12 mouse cellular contexts compared by ENCODE assay signal in genomic region chr3:121345643-121346000, GRCm38 (mm10). TPM values are rescaled to one million over a fixed set of nuclear protein-coding genes. Genes with fewer than 3 reads are reported as not detected.
DNase-seq lines count a peak whose midpoint lies in the region; ATAC-seq and TF ChIP-seq lines count a peak whose summit lies in the region.
"Had no signal": no experiment of that assay in that cellular context is flagged by ENCODE, and none has a peak within 500 bp of the region (broad histone marks: within the 10 kb centered on the region; RNA-seq: fewer than 3 reads in every experiment).

No protein-coding gene starts in this region.

- no peak overlapping the region for H3K9ac ChIP-seq in heart, embryonic 15.5 days
- H3K9ac ChIP-seq in stomach, postnatal 0 days (ENCODE audit: low read length): no peak overlapping the region
- H3K9ac ChIP-seq in hindbrain, embryonic 14.5 days: no peak overlapping the region
- H3K9ac ChIP-seq: limb, embryonic 15.5 days had no signal

- no peak for DNase-seq in heart, postnatal 36 days
- DNase-seq in spleen, adult 2 months (ENCODE audit: low read depth in 1 of 2, low spot score in 2 of 2): no peak
- no peak for DNase-seq in spleen, postnatal 36 days (ENCODE audit: low spot score in 2 of 2)
- no peak for DNase-seq in limb, embryonic 10.5 days (ENCODE audit: low spot score)
- DNase-seq in stomach, postnatal 0 days (ENCODE audit: low spot score): no peak
- no peak for DNase-seq in adrenal gland, adult (ENCODE audit: inconsistent age in 2 of 2, low spot score in 1 of 2)
- no peak for DNase-seq in hindbrain, embryonic 14.5 days (ENCODE audit: low spot score)
- DNase-seq: adrenal gland, postnatal 10 days; cerebellum, adult 9-10 months; gastrocnemius, postnatal 14 days had no signal

- H3K36me3 ChIP-seq in heart, embryonic 15.5 days: no peaks in the 10 kb centered on the region
- H3K36me3 ChIP-seq in spleen, adult 2 months (ENCODE audit: control insufficient read depth, insufficient read depth, low read length): no peaks in the 10 kb centered on the region
- H3K36me3 ChIP-seq in limb, embryonic 10.5 days: no peaks in the 10 kb centered on the region
- no peaks in the 10 kb centered on the region for H3K36me3 ChIP-seq in stomach, postnatal 0 days (ENCODE audit: control insufficient read depth, insufficient read depth, low read length)
- no peaks in the 10 kb centered on the region for H3K36me3 ChIP-seq in hindbrain, embryonic 14.5 days (replicated peaks; ENCODE audit: control insufficient read depth, insufficient read depth)
- H3K36me3 ChIP-seq: limb, embryonic 15.5 days had no signal

- peak overlapping the region; percentile 24; the same call in 1 of the 2 replicates for H3K27ac ChIP-seq in heart, embryonic 15.5 days
- peak overlapping the region; percentile 80; the same call in 1 of the 2 replicates for H3K27ac ChIP-seq in spleen, adult 2 months (ENCODE audit: insufficient read depth, low read length)
- H3K27ac ChIP-seq in limb, embryonic 10.5 days: peak overlapping the region; percentile 63
- H3K27ac ChIP-seq in stomach, postnatal 0 days (replicated peaks): peak overlapping the region; percentile 25; the same call in 1 of the 2 replicates
- H3K27ac ChIP-seq in hindbrain, embryonic 14.5 days: no peak overlapping the region
- H3K27ac ChIP-seq: limb, embryonic 15.5 days had no signal

- WGBS in heart, embryonic 15.5 days: 68% methylated on average over 6 of the region's 6 CpGs
- WGBS in spleen, adult 2 months: 54% methylated on average over 6 of the region's 6 CpGs
- WGBS in limb, embryonic 10.5 days: 51% methylated on average over 6 of the region's 6 CpGs
- 36% methylated on average over 6 of the region's 6 CpGs for WGBS in stomach, postnatal 0 days
- 49% methylated on average over 6 of the region's 6 CpGs for WGBS in hindbrain, embryonic 14.5 days

- H3K9me3 ChIP-seq in heart, embryonic 15.5 days (replicated peaks): no peaks in the 10 kb centered on the region
- H3K9me3 ChIP-seq in limb, embryonic 10.5 days (replicated peaks): no peaks in the 10 kb centered on the region; the same call in 1 of the 2 replicates
- no peaks in the 10 kb centered on the region for H3K9me3 ChIP-seq in stomach, postnatal 0 days (ENCODE audit: control insufficient read depth, low read length)
- H3K9me3 ChIP-seq in hindbrain, embryonic 14.5 days (ENCODE audit: control insufficient read depth, low read length): no peaks in the 10 kb centered on the region
- H3K9me3 ChIP-seq: limb, embryonic 15.5 days had no signal

- no peak for TF ChIP-seq CTCF in spleen, adult 2 months (IDR thresholded peaks at IDR 0.05; ENCODE audit: extremely low read depth, insufficient read depth, insufficient read length, insufficient replicate concordance)
- TF ChIP-seq CTCF in stomach, postnatal 0 days (IDR thresholded peaks at IDR 0.05; ENCODE audit: low read depth): no peak

- no peak overlapping the region for H3K4me2 ChIP-seq in heart, embryonic 15.5 days
- no peak overlapping the region for H3K4me2 ChIP-seq in stomach, postnatal 0 days (replicated peaks; ENCODE audit: low read depth)
- H3K4me2 ChIP-seq in hindbrain, embryonic 14.5 days (replicated peaks): no peak overlapping the region
- H3K4me2 ChIP-seq: limb, embryonic 15.5 days had no signal

- intact Hi-C loops in heart, postnatal 36 days (cut with DNase I): no loop called here

- peaks cover 14% of the 10 kb centered on the region for H3K4me1 ChIP-seq in heart, embryonic 15.5 days (replicated peaks)
- peaks cover 19% of the 10 kb centered on the region for H3K4me1 ChIP-seq in spleen, adult 2 months (ENCODE audit: control insufficient read depth, insufficient read depth, insufficient read length)
- peaks cover 33% of the 10 kb centered on the region for H3K4me1 ChIP-seq in limb, embryonic 10.5 days
- peaks cover 4% of the 10 kb centered on the region; the same call in 1 of the 2 replicates for H3K4me1 ChIP-seq in stomach, postnatal 0 days (replicated peaks; ENCODE audit: control insufficient read depth, insufficient read depth)
- H3K4me1 ChIP-seq in hindbrain, embryonic 14.5 days (replicated peaks; ENCODE audit: control insufficient read depth, insufficient read depth, low read length): peaks cover 24% of the 10 kb centered on the region

- H3K27me3 ChIP-seq in heart, embryonic 15.5 days: no peaks in the 10 kb centered on the region
- no peaks in the 10 kb centered on the region for H3K27me3 ChIP-seq in spleen, adult 2 months (ENCODE audit: control insufficient read depth, insufficient read depth, low read length)
- no peaks in the 10 kb centered on the region for H3K27me3 ChIP-seq in limb, embryonic 10.5 days (ENCODE audit: low read depth, poor library complexity, severe bottlenecking)
- H3K27me3 ChIP-seq in stomach, postnatal 0 days (ENCODE audit: control insufficient read depth, insufficient read depth, low read length): no peaks in the 10 kb centered on the region
- H3K27me3 ChIP-seq in hindbrain, embryonic 14.5 days (ENCODE audit: control insufficient read depth, insufficient read depth, low read length): no peaks in the 10 kb centered on the region
- H3K27me3 ChIP-seq: limb, embryonic 15.5 days had no signal

- no peak for TF ChIP-seq POLR2A in spleen, adult 2 months (IDR thresholded peaks at IDR 0.05; ENCODE audit: low read depth, low read length)

- no peak for TF ChIP-seq EP300 in stomach, postnatal 0 days (optimal IDR thresholded peaks at IDR 0.05)

- H3K4me3 ChIP-seq in heart, embryonic 15.5 days: no peak overlapping the region
- H3K4me3 ChIP-seq in spleen, adult 2 months (ENCODE audit: extremely low read depth, insufficient read depth, insufficient read length): no peak overlapping the region
- no peak overlapping the region for H3K4me3 ChIP-seq in limb, embryonic 10.5 days
- no peak overlapping the region for H3K4me3 ChIP-seq in stomach, postnatal 0 days (ENCODE audit: low read depth, low read length)
- no peak overlapping the region for H3K4me3 ChIP-seq in hindbrain, embryonic 14.5 days (replicated peaks; ENCODE audit: low read length)
- H3K4me3 ChIP-seq: limb, embryonic 15.5 days had no signal

- no peak for ATAC-seq in heart, embryonic 15.5 days (replicated peaks; ENCODE audit: insufficient number of reproducible peaks, insufficient read depth, low FRiP score, low read depth)
- ATAC-seq in stomach, postnatal 0 days (ENCODE audit: low FRiP score, low TSS enrichment): no peak
- ATAC-seq in hindbrain, embryonic 14.5 days (ENCODE audit: low FRiP score): no peak

RNA-seq across cellular contexts. Expression of gene Alg14, which starts 54.0 kb away (rescaled TPM):
- polyA plus RNA-seq in heart, embryonic 15.5 days (2015; fragmentation: Nextera tagmentation; extraction: Ambion mirVana): 34.1 and 39.6 TPM in 2 replicates
- 10 to 100 TPM; 11.9 to 13.4 TPM for total RNA-seq in heart, postnatal 36 days (2021)
- polyA plus RNA-seq in spleen, adult 2 months (2012; rRNA removed): 4.3 and 4.6 TPM in 2 replicates
- polyA plus RNA-seq in limb, embryonic 10.5 days (2016; fragmentation: Nextera tagmentation; extraction: Ambion mirVana): 26.0 and 35.0 TPM in 2 replicates
- polyA plus RNA-seq in stomach, postnatal 0 days (2015; fragmentation: Nextera tagmentation; extraction: Ambion mirVana): 35.3 and 35.7 TPM in 2 replicates
- 35.0 and 47.1 TPM in 2 replicates for polyA plus RNA-seq in hindbrain, embryonic 14.5 days (2014; fragmentation: Nextera tagmentation; extraction: Ambion mirVana)
